Mouse (Mus musculus): ENCODE measurements around the gene Spata32. TPM values are rescaled to one million over a fixed set of nuclear protein-coding genes. Genes with fewer than 3 reads are reported as not detected.

Gene Spata32
- total RNA-seq, 2 experiments from 2014 or later: not detected

DNA sequence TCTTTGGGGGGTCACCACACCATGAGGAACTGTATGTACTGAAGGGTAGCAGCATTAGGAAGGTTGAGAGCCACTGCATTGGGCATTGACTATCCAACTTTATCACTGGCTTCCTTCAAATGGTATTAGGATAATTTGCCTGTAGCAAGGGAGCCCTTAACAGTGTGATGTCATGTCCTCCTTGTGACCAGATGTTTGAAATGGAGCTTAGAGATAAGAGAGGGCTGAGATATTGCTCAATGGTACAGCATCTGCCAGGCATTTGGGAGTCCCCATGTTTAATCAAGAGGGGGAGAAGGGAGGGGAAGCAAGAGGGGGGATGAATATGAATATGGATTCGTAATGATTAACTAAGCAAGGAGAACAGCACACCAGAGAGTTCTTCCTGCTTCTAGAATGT lies 2.9 kb downstream of the Spata32 start:
- no peak for DNase-seq
- intact Hi-C loops (cut with DNase I): no loop called here

GRCm38 (mm10) chr11:103213712-103214111 lies 4.5 kb downstream of the Spata32 start:
- no peak for DNase-seq
- intact Hi-C loops (cut with DNase I): no loop called here

DNA sequence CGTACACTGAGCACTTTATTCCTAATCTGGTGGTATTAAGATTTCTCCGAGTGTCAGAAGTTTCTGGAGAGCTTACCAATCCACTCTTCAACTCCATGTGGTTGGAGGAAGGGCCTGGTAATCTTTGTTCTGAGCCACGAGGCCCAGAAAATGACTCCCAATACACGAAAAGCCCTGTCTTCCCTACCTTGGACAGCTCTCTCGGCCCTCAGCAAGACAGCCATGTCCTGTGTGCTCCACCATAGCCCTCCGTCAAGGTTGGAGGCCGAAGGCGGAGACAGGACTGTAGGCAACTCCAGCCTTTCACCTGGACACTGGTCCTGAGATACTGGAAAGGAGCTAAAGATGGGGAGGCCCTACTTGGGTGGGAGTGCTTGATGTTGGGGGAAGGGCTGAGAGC lies 7.9 kb downstream of the Spata32 start:
- intact Hi-C loops (cut with DNase I): no loop called here
- no peak for DNase-seq

- intact Hi-C loops (cut with DNase I): no loop called here
- no peak for DNase-seq
Observed at GRCm38 (mm10) chr11:103208458-103208857, 9.8 kb downstream of the Spata32 start, which contains the start of gene 1700023F06Rik. 1700023F06Rik (minus strand) TSS chr11:103208558.

- intact Hi-C loops (cut with DNase I): no loop called here
- no peak for DNase-seq
Observed at GRCm38 (mm10) chr11:103206203-103206602, 12.0 kb downstream of the Spata32 start.

GRCm38 (mm10) chr11:103202376-103202775 lies 15.9 kb downstream of the Spata32 start:
- no peak for DNase-seq
- intact Hi-C loops (cut with DNase I): no loop called here

DNA sequence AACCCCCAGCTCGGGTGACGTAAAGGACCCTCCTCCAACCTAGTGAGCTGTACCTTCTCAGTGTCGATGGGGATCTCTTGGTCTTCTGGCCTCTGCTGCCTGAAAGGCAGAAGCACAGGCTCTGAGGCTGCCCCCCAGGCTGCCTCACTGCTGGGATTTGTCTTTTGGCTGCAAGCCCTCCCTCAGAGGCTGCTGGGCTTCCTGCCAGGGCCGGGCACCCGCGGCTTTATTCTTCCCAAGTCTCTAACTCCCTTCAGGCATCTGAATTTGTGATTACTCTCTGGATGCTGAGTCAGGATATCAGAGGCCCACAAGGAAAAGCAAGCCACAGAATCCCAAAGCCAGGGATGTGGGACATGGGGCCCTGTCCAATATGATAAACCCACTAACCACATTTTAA lies 16.6 kb downstream of the Spata32 start:
- intact Hi-C loops (cut with DNase I): no loop called here
- DNase-seq: peak; percentile 65 to 67

DNA sequence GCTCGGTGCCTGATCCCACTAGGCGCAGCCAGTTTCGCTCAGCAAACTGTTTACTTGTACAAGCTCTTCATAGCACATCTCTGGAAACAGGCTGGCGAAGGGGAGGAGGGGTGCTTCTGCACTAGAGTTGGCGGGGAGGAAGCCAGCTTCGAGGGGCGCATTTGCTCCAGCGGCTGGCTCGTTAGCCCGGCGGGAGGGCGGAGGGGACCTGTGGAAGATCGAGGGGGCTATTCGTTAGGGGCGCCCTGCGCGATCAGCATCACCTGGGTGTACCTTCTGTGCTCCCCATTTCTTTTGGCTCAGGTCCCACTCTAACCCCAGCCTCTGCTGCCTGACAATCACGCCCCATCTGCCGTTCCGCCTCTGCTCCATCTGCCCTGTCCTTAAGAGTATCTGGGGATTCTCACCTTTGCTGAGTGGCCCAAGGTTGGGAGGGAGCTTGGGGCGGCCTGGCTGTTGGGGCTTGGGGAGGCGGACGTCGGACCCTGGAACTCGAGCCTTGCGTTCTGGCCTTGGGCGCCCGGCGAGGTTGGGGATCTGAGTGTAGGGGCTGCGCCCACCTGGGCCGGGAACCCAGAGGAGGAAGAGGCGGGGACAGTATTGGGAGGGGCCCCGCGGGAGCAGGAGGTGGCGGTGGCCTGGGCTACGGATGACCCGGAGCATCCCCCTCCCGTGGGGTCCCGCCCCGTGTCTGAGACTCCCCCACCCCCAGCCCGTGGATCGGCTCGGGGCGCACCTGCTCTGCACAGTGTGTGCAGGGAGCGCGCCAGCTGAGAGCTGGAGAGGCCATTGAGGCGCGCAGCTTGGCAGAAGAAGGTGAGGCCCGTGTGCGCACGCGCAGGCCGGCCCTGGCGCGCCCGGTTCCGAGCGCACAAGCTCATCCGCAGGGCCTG lies 19.1 kb downstream of the Spata32 start:
- intact Hi-C loops (cut with DNase I): no loop called here
- DNase-seq: peak; percentile 51 to 54

- intact Hi-C loops (cut with DNase I): no loop called here
- DNase-seq: no peak
Observed at GRCm38 (mm10) chr11:103198339-103198738, 19.9 kb downstream of the Spata32 start.

- DNase-seq: no peak
- intact Hi-C loops (cut with DNase I): no loop called here
Observed at GRCm38 (mm10) chr11:103197340-103197739, 20.9 kb downstream of the Spata32 start.

- intact Hi-C loops (cut with DNase I): no loop called here
- DNase-seq: no peak
Observed at GRCm38 (mm10) chr11:103195656-103196055, 22.6 kb downstream of the Spata32 start.

GRCm38 (mm10) chr11:103195236-103195635 lies 23.0 kb downstream of the Spata32 start:
- intact Hi-C loops (cut with DNase I): no loop called here
- DNase-seq: no peak

GRCm38 (mm10) chr11:103193825-103194168 lies 24.4 kb downstream of the Spata32 start:
- intact Hi-C loops (cut with DNase I): no loop called here
- no peak for DNase-seq

- peak in 1 of 2 experiments; percentile 45 for DNase-seq
- intact Hi-C loops (cut with DNase I): no loop called here
Observed at GRCm38 (mm10) chr11:103192956-103193824, 25.0 kb downstream of the Spata32 start.

DNA sequence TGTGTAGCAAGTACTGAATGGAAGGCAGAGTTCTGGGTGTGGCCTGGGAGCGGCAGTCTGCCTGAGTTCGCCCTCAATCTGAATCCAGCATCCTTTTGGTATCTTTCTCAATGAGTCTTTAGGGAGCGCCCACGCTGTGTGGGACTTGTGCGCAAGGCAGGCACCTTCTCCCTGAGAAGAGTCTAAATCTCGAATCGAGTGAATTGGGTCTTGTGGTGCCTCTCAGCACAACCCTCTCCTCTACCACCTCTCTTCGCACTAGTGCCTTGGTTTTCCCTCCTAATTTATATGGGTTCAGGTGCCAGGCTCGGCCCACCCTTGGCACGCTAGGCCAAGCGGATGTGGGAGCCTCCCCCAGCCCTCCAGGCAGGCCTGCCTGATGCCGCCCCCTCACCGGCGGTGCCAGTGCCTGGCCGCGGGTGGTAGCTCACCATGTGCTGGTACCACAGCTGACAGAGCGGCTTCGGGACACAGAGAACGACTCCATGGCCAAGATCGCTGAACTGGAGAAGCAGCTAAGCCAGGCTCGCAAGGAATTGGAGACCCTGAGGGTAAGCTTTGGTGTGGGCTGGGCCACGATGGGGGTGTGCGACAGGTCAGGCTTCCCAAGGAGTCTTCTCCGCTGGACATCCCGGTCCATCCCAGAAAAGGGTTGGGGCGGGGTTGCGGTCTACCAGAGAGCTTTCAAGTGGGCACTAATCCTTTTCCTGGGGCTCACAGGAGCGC lies 25.8 kb downstream of the Spata32 start:
- DNase-seq: no peak
- intact Hi-C loops (cut with DNase I): no loop called here

- intact Hi-C loops (cut with DNase I): loop anchor here (2.0 kb wide), 1 partner anchor 16 kb away; no protein-coding TSS in a partner anchor
- peak; percentile 54 to 71 for DNase-seq
Observed at GRCm38 (mm10) chr11:103184891-103185290, 33.3 kb downstream of the Spata32 start.

- intact Hi-C loops (cut with DNase I): no loop called here
- no peak for DNase-seq
Observed at GRCm38 (mm10) chr11:103181911-103182310, 36.3 kb downstream of the Spata32 start.

GRCm38 (mm10) chr11:103181349-103181748 lies 36.9 kb downstream of the Spata32 start:
- intact Hi-C loops (cut with DNase I): no loop called here
- DNase-seq: no peak

DNA sequence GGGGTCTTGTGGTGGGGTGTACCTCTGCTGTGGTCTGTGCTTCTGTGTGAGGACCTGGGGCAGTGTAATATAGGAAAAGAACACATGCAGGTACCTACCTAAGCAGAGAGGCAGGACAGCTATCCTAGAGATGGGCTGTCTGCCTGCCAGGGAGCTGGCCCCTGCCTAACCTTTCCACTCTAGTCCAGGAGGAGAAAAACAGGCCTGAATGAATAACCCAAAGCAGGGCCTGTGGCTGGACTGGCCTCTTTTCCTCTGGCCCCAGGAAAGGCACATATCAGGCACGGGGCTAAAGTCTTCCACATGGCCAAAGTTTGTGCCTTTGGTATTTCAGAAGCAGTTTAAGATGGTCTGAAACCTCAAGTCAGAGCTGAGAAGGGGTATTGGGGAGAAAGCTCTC lies 37.8 kb downstream of the Spata32 start:
- no peak for DNase-seq
- intact Hi-C loops (cut with DNase I): no loop called here

DNA sequence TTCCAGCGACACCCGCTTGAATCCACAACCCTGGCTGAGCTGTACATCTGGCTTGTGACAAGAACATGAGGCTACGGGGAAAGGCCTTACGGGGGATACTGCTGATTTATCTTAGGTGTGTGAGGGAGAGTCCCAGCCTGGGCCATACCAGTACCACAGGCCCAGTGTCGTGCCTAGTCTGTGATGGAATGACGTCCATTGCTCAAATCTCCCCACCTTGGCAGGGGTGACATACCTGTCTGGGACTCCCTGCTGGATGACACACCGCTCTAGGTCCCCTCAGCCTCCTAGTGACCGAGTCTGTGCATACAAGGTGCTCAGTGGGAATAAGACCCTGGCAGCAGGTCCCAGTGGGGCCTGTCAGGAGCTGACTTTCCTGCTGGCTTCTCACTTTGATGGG lies 39.5 kb downstream of the Spata32 start:
- DNase-seq: no peak
- intact Hi-C loops (cut with DNase I): no loop called here
